Mouse (Mus musculus) CD4-positive, CD25-positive, alpha-beta regulatory T cell, adult 4 months (primary cell): ENCODE results near the gene Emilin3. TPM values are rescaled to one million over a fixed set of nuclear protein-coding genes. Genes with fewer than 3 reads are reported as not detected.

Source experiments
- ATAC-seq: one replicate; pipeline ENCODE4 v1.8.0; 2017
- polyA plus RNA-seq, 2 experiments: library from polyadenylated mRNA; unstranded; fragments of 100-300 nt; shearing (Covaris generic); gene quantifications; one replicate each; pipeline ENCODE4 v1.2.1; 2017

The Emilin3 gene
- polyA plus RNA-seq, 2 experiments from 2014 or later, result not detected

DNA sequence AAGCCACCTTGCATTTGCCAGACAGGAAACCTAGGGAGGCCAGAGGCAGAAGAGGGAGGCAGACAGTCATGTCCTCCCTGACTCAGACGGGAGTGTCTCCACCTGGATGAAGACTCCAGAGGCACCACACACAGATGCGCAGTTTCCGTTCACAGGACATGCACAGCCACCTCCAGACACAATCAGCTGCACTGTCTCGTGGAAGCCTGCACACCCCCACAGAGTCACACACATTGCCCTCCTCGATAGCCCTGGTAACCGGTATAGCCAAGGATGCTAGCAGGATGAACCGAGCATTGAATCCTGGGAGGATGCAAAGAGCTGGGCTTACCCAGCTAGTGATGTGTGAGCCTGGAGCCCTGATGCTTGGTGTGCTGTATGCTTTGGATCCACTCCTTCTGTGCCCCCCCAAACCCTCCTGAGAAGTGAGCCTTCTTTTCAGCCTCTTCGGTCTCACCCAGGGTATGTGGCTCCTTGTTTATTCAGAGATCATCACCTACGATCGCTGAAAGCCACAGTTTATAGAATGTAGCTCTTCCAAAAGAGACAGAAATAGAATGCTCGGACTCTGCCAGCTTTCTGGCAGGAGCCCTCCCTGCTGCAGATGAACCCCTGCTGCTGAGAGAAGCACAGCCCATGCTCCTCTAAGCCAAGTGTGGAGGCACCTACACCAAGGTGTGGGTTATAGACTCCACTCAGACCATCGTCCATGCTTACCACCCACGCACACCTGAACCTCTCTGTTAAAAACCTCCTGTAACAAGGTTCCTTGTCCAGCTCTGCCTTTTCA is 3.9 kb upstream of the Emilin3 start:
- no peak for ATAC-seq

DNA sequence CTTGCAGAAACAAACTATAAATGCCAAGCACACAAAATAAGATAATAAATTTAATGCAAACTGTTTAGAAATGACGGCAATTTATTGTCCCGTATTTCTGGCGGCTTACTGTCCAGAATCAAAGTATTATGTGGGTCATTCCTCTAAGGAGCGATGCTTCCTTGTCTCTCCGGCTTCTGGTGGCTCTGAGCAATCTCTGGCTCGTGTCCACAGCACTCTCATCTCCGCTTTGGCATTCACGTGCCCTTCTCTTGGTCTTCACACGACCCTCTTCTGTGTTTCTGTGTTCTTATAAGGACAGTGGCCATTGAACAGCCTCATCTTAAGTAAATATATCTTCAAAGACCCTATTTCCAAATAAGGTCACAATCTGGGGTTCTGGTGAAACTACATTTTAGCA is 2.5 kb upstream of the Emilin3 start:
- no peak for ATAC-seq

DNA sequence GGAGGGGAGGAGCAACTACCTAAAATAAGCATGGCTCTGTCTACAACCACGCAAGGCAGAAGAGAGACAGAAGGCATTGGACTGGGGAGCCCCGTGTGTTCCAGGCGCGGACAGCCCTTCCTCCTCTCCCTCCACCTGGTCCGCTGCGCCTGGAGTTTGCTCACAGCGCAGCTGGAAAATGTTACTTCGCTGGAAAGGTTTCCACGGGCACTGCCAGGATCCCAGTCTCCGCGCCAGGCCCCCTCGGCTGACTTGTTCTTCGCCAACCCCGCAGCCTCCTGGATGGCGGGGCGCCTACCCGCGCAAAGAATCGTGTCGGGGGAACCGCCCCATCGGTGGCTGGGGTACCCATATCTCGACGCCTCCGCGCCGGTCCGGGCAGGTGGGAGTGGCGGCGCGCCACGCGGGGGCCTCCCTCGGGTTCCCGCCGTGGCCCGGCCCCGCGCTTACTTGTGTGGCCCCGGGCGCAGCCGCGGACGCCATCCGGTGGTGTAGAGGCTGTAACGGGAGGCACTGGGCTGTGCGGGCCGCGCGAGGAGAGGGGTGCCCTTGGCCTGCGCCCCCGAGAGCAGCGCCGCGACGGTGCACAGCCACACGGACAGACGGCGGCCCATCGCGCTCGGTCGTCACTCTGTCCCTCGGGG is 448 bp downstream of the Emilin3 start:
- ATAC-seq, result no peak

DNA sequence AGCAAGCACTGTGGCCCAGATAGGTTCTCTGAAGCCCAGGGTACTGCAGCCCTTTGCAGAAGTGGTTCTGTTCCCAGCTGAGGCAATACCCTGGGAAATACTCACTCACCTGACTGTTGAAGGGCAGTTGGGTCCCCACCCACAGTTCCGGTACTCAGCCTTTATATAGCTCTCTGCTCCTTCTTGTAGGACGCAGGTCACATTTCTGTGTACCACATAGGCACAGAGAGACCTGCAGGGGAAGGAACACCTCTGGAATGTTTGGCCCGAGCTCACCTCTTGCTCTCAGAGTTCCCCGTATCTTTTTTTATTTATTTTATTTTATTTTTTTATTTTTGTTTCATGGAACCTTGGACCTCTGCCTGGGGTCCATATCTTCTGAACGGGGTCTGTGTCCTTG is 1.5 kb downstream of the Emilin3 start:
- no peak for ATAC-seq

DNA sequence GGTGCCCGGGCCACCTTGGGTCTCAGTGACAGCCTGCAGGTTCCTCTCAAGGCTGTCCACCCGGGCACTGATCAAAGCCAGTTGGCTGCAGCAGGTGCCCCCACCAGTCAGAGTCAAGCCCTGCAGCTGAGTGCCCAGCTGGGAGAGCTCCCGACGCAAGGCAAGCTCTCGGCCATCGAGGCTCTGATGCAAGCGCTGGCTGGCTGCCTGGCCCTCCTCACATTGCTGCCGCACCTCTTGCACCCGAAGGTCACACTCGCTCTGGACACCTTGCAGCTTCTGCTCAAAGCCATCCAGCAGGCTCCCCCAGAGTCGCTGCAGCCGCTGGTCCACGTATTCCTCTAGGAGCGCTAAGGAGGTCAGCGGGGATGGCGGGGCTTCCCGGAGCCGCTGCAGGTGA is 3.5 kb downstream of the Emilin3 start:
- no peak for ATAC-seq

DNA sequence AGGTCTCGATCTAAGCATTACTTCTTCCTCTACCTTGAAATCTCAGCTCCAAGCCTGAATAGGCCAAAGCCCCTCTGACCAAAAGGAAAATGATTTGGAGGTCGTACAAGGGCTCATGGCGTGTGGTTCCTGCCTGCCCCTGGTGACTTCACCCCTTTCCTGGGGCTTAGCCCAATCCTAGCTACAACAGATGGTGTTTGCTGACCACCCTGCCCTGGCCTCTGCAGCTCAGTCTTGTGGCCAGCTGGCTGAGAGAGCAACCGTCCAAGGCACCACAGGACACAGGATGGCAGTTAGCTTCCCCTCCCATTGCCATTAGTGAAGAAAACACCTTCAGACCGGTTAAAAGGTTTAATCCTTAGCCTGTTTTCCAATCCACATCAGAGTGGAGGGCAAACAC is 6.0 kb downstream of the Emilin3 start:
- no peak for ATAC-seq

DNA sequence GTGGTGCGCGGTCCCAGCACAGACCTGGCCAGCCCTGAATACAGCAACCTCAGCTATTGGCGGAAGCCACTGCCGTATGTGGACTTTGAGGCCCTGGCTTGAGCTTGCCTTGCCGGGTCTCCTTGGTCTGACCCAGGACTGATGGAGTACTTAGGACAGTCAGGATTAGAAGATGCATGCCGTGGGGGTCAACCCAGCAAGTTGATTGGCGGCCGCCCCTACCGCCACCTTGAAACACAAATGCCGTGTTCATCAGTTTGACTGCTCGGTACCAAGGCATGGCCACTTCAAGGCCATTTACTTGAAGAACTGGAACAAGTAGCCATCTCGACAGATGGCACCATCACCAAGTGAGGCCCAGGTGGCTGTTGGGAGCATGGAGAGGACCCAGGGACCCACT is 6.8 kb downstream of the Emilin3 start:
- ATAC-seq, result no peak

DNA sequence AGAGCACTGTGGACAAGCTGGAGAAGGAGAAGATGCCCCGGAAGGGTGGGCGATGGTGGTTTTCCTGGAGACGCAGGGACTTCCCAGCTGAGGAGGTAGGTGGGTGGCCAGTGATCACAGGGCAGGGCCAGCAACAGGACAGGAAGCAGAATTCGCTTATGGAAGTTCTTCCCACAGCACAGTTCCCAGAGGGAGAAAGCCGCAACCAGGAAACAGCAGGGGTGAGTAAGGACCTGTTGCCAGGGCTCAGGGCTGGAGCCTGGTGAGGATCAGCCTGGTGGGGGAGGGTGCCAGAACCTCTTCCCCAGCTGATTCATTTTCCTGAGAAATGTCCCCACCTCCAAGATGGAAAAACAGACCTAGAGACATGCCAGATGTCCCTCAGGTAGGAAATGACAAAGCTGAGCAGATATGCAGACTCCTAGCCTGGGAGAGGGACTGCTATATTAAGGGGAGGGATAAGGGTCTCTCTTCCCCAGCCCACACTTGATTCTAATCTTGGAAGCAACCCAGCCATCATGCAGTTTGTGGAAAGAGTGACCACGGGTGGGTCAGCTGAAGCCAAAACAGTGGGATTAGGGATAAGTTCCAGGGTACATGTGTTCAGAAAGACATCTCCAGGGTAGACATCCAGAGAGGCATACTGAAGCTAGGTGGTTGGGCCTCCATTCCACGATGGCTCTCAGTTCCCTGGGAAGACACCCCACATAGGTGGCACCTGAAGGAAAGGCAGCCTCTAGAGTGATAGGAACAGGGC is 10.3 kb downstream of the Emilin3 start:
- ATAC-seq, result no peak

DNA sequence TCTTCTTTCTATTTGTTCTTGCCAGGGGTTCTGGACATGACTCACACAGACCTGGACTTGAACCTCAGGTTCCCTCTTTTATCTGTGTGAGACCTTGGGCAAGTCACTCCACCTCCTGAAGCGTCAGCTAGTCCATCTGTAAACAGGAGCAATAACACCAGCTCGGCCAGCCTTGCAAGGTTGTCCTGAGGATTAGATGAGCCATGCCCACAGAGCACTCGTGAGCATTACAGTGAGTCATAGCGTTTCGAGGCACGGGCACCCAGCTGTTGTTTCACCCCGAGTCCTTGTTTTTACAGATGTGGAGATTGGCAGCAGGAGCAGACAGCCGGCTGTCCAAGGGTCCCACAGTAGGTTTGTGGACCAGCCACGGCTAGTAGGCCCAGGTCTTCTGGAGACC is 20.4 kb downstream of the Emilin3 start:
- ATAC-seq, result no peak

DNA sequence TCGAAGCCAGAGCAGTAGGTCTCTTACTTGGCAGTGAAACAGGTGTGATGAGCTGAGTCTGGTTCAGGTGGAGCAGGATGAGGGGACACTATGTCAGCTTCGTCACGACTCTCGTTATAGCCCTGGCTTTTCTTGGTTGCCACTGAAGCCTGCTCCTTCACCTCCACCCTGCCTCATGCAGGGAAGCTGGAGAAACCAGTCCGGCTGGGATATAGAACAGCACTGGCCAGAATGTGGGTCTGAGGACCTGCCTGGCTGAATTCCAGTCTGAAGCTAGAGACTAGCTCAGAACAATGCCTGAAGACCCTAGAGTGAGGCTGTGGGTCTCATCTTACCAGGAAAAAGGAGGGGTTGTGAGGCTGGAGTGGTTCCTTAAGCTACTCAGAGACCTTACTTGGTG is 21.1 kb downstream of the Emilin3 start:
- ATAC-seq, result no peak

DNA sequence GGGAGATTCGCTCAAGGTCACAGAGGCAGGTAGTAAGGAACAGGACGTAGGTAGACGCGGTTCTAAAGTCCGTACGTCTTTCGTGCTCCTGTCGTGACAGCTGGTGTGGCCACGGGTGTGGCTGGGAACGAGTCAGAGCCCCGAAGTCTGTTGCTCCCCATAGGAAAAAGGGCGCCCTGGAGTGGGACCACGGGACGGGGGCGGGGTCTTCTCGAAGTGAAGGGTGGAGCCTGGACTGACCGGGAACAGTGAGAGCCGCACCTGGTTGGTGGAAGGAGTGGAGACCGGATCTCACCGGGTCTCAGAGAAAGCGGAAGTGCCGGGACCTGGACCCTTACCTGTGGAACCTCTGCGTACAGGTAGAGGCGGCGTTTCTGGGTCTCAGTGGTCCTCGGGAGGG is 24.3 kb downstream of the Emilin3 start:
- ATAC-seq, result peak; percentile 56

DNA sequence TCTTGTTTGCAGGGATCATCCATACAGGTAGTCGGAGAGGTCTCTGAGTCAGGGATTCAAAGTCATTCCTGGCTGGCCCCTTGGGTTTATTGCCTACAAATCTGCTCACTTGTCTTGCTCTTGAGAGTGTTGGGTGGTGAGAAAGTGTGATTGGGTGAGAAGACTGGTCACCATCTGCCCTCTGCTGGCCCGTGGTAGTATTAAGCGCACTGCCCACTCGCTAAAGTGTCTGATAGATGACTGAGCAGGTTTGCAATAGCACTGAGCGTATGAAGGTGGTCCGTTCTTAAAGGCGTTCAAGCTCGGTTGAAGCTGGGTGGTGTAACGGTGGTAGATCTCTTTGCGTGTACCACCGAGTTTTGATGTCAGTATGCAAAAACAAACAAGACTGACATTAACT is 24.8 kb downstream of the Emilin3 start:
- ATAC-seq, result peak; percentile 94

DNA sequence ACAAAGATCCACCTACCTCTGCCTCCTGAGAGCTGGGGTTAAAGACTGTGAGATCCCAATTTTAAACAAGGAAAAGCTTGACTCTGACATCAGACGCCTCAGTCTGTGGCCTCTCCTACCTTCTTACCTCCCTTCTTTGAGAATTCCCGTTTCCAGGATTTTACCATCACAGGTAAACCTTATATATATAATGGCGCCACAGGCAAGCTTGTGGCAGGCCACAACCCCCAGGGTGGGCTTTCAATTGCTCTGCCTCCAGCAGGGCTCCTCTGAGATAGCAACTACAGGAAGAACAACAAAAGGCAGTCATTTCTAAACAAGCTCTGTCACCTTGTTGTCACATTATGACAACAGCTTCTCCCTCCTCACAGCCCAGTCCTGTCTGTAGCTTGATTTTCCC is 25.9 kb downstream of the Emilin3 start:
- ATAC-seq, result no peak

DNA sequence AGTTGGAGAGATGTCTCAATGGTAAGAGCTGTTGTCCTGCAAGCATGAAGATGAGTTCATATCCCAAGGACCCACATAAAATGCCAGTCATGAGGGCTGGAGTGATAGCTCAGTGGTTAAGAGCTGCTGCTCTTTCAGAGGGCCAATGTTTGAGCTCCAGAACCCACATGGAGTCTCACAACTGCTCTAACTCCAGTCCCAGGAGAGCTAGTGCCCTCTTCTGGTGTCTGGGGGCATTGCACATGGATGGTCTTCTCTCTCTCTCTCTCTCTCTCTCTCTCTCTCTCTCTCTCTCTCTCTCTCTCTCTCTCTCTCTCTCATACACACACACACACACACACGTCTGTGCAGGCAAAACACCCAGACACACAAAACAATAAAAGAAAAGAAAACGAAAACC is 27.3 kb downstream of the Emilin3 start:
- ATAC-seq, result no peak

DNA sequence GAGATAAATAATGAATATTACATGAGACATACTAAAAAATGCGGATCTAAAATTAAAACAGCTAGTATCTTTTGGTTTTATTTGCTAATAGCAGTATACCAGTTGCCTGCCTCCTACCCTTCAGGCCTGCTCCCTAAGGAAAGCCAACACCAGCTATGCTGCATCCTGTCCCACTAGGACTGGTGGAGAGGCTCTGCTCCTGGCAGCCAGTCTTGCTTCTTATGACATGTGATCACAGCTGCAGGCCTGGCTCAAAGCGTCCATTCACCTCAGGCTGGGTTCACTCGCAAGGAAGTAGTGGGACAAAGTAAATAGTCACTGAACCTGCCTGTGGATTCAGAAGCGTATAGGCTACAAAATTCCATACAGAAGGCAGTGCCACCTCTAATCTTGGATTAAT is 28.2 kb downstream of the Emilin3 start:
- ATAC-seq, result no peak

DNA sequence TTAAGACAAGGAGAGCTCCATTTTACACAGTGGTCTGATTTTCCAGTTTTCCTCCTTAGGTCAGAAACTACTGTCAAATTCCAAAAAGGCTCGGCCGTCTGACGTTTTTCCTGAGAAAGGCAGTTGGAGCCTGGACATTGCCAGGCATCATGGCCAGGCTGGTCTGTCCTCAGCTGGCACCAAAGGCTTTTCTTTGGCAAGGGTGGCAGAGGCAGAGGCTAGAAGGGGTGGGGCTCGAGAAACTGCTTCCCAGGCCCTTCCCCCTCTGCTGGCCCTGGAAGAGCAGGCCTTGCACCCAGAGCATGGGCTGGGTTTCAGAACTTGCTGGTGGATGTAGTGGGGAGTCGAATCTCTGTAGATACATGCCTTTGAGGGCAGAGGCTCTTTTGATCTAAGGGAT is 29.7 kb downstream of the Emilin3 start:
- ATAC-seq, result no peak

DNA sequence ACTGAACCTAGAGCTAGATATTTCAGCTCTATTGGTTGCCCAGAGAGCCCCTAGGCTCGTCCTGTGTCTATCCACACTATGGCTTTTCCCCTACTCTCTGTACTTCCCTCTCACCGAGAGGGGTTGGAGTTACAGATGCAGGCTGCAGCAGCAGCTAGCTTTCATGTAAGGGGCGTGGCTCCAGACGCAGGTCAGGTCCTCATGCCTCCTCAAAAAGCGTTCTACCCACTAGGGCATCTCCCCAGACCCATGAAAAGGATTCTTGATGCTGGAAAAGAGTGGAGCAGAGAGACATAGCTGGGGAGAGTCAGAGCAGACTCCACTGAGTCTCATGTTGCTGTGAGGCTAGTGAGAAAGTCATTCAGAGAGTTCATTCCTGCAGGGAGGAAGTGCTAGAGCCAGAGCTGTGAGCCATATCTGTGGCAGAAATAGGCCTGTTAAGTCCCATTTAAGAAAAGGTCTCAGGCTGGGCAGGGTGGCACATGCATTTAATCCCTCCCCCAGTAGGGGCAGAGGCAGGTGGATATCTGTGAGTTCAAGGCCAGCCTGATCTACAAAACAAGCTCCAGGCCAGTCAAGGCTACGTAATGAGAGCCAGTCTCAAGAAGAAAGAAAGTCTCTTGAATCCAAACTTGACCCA is 30.5 kb downstream of the Emilin3 start:
- no peak for ATAC-seq

DNA sequence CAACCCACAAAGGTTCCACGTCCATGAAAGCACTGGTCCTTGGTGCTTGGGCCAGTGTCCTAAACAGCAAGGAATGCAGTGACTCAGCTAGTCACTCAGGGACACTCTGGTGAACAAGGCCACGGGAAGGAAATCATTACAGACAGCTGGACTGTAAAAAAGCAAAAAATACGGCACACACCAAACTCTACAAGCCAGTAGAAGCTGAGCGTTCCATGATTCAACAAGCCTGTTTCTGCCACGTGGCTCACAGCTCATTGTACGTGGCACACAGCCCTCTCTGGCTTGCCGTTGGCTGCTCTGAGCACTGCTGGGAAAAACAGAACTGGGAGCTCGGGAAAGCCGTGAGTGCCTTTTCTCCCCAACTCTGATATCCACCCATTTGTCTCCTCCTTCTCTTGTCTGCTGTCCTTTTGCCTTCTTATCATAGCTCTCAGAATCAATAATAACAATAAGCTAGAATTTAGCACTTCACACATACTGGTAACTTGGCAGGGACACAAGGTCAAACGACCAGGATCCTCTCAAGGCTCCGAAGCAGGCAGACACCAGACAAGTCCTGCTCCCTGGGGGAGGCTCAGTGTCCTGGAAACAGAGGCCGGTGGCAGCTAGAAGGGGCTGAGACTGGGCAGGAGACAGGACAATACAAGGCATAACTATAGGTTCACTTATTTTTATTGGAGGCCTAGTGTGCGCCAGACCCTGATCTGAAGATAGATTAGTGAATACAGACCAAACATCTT is 31.5 kb downstream of the Emilin3 start, which contains the start of gene Lpin3:
Gene Lpin3 (plus strand): TSS at position 218 of the 743 bp plus-strand sequence.
- ATAC-seq, result no peak

DNA sequence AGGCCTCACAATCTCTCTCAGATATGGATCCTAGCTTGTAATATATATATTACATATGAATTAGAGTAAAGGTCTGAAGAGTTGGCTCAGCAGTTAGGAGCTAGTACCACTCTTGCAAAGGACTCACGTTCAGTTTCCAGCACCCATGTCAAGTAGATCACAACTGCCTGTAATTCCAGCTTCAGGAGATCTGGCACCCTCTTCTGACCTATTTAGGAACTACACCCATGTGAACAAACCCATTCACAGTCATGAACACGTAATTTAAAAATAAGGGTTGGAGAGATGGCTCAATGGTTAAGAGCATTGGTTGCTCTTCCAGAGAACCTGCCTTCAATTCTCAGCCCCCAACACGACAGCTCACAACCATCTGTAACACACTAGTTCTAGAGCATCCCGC is 36.0 kb downstream of the Emilin3 start:
- no peak for ATAC-seq

DNA sequence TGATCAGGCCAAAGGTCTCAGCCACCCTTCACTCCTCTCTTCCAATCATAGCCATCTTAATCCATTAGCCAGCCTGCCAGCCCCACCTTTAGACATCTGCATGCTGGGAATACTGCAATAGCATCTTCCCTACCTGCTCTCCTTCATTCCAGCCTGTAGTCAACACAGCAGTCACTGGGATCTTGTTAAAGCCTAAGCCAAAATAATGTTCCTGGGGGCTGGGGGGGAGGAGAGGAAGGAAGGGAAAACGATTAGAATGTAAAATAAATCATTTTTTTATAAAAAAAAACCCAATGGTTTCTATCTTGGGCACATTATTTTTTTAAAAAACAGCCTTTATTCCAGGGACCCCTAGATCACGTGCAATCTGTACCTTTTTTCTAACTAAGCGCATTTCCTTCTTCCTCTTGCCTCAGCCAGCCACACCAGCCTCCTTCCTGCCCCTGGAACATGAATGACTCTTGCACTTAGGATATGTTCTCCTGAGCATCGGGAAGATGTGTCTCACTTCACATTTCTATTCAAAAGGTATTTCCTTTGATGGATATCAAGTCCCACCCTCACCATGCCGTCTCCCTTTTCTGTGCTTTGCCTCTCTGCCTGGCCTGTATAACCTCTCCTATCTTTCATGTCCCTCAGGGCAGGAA is 37.8 kb downstream of the Emilin3 start:
- ATAC-seq, result no peak

DNA sequence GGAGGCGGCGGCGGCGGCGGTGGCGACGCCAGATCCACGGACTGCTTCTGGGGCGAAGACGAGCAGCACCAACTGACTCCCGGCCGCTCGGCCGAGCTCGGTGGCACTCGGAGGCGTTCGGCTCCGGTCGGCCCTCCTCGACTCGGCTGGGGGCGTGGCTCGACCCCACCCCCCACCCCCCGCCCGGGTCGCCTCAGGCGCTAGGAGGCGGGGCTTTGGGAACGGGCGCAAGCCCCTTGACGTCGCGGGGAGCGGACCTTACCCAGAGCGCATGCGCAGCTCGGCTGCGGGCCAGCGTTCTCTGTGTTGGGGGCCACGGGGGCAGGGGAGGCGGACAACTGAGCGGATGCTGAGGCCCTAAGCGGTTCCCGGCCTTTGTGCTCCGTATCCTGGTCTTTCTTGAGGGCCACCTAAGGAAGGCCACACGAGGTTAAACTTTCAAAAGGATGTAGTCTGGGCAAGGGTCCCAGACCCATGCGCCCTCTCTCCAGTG is 39.2 kb downstream of the Emilin3 start, which contains the start of gene Zhx3:
Gene Zhx3 (minus strand): TSS at position 109 of the 493 bp plus-strand sequence.
- ATAC-seq, result peak; percentile 88

DNA sequence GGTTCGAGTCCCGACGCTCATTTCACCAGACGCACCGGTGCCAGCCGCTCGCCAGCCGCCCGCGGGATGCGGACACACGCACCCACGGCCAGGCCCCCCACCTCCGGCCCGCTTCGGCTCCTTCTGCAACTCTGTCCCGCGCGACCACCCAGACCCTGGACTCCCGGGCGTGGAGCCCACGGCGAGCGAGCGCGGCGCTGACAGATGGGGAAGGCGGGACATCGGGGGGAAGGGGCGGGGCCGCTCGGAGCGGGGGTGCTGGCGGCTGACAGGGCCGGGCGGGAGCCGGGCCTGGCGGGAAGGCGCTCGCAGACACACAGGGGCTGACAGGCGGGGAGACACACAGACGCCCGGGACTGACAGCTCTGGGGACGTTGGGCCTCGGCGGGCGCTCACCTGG is 39.7 kb downstream of the Emilin3 start:
- peak; percentile 73 for ATAC-seq
